12 mouse cellular contexts compared by ENCODE assay signal in the genomic region with DNA sequence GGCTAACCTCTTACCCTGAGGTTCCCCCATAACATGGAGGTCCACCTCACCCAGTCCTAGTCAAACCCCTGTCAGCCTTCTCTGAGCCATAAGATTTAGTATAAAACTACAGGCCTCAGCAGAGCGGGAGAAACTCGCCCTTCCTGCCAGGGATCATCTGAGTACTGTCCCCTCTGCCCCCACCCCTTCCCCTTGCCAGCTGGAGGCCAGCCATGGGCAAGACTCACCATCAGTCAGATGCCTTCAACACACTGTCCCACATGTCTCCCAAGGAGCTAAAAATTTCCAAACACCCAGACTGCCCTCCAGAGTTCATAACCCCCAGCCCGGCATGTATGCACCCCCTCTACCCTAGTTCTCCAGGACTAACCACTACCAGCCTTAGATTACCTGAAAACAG.
DNase-seq lines count a peak whose midpoint lies in the region; ATAC-seq and TF ChIP-seq lines count a peak whose summit lies in the region.
"Had no signal": no experiment of that assay in that cellular context is flagged by ENCODE, and none has a peak within 500 bp of the region (broad histone marks: within the 10 kb centered on the region; RNA-seq: fewer than 3 reads in every experiment).

No protein-coding gene starts in this region.

- no peaks in the 10 kb centered on the region for H3K27me3 ChIP-seq in kidney, embryonic 15.5 days
- H3K27me3 ChIP-seq in heart, postnatal 0 days (ENCODE audit: control insufficient read depth, insufficient read depth, low read length): no peaks in the 10 kb centered on the region
- H3K27me3 ChIP-seq in limb, embryonic 10.5 days (ENCODE audit: low read depth, poor library complexity, severe bottlenecking): no peaks in the 10 kb centered on the region
- H3K27me3 ChIP-seq in forebrain, embryonic 13.5 days: no peaks in the 10 kb centered on the region
- H3K27me3 ChIP-seq: embryonic facial prominence, embryonic 12.5 days; midbrain, embryonic 13.5 days had no signal

- TF ChIP-seq EP300 in heart, postnatal 0 days (IDR thresholded peaks at IDR 0.05; ENCODE audit: low read depth): peak; percentile 67

- no peaks in the 10 kb centered on the region for H3K9me3 ChIP-seq in kidney, embryonic 15.5 days (replicated peaks)
- H3K9me3 ChIP-seq in heart, postnatal 0 days (replicated peaks; ENCODE audit: control insufficient read depth, low read length): no peaks in the 10 kb centered on the region
- H3K9me3 ChIP-seq in limb, embryonic 10.5 days (replicated peaks): no peaks in the 10 kb centered on the region
- H3K9me3 ChIP-seq in forebrain, embryonic 13.5 days (replicated peaks): no peaks in the 10 kb centered on the region
- H3K9me3 ChIP-seq: embryonic facial prominence, embryonic 12.5 days; midbrain, embryonic 13.5 days had no signal

- no peak for TF ChIP-seq CTCF in heart, postnatal 0 days (IDR thresholded peaks at IDR 0.05; ENCODE audit: low read depth)

- H3K4me2 ChIP-seq in kidney, embryonic 15.5 days: no peak overlapping the region
- no peak overlapping the region for H3K4me2 ChIP-seq in heart, postnatal 0 days (ENCODE audit: low read depth, low read length)
- H3K4me2 ChIP-seq in forebrain, embryonic 13.5 days: no peak overlapping the region
- H3K4me2 ChIP-seq: embryonic facial prominence, embryonic 12.5 days; liver, embryonic 11.5 days; midbrain, embryonic 13.5 days had no signal

- no peaks in the 10 kb centered on the region; the same call in 1 of the 2 replicates for H3K36me3 ChIP-seq in kidney, embryonic 15.5 days
- H3K36me3 ChIP-seq in heart, postnatal 0 days (replicated peaks; ENCODE audit: control insufficient read depth, insufficient read depth, low read length): 0 out of 2 replicates have a peak, but pooled peaks cover 4% of the 10 kb centered on the region
- H3K36me3 ChIP-seq in limb, embryonic 10.5 days: peaks cover 22% of the 10 kb centered on the region
- no peaks in the 10 kb centered on the region for H3K36me3 ChIP-seq in forebrain, embryonic 13.5 days (ENCODE audit: poor library complexity, severe bottlenecking)
- H3K36me3 ChIP-seq: embryonic facial prominence, embryonic 12.5 days; midbrain, embryonic 13.5 days had no signal

- peaks cover 56% of the 10 kb centered on the region for H3K4me1 ChIP-seq in kidney, embryonic 15.5 days
- peaks cover 83% of the 10 kb centered on the region for H3K4me1 ChIP-seq in heart, postnatal 0 days (ENCODE audit: control insufficient read depth, insufficient read depth)
- peaks cover 65% of the 10 kb centered on the region for H3K4me1 ChIP-seq in limb, embryonic 10.5 days
- H3K4me1 ChIP-seq in forebrain, embryonic 13.5 days: peaks cover 5% of the 10 kb centered on the region; the same call in 1 of the 2 replicates

- no peak overlapping the region for H3K4me3 ChIP-seq in kidney, embryonic 15.5 days (replicated peaks)
- no peak overlapping the region for H3K4me3 ChIP-seq in heart, postnatal 0 days (ENCODE audit: low read depth, low read length)
- no peak overlapping the region for H3K4me3 ChIP-seq in limb, embryonic 10.5 days
- H3K4me3 ChIP-seq in forebrain, embryonic 13.5 days: no peak overlapping the region
- H3K4me3 ChIP-seq: embryonic facial prominence, embryonic 12.5 days; midbrain, embryonic 13.5 days had no signal

- H3K9ac ChIP-seq in kidney, embryonic 15.5 days: no peak overlapping the region
- H3K9ac ChIP-seq in heart, postnatal 0 days (replicated peaks; ENCODE audit: low read depth, low read length): no peak overlapping the region
- H3K9ac ChIP-seq in forebrain, embryonic 13.5 days: no peak overlapping the region
- H3K9ac ChIP-seq: embryonic facial prominence, embryonic 12.5 days; midbrain, embryonic 13.5 days had no signal

- DNase-seq in kidney, adult 11 months: peak; percentile 89
- DNase-seq in adrenal gland, postnatal 14 days: peak; percentile 87
- DNase-seq in heart, postnatal 0 days (ENCODE audit: low spot score): no peak
- peak; percentile 83 for DNase-seq in lung, postnatal 10 days
- no peak for DNase-seq in limb, embryonic 10.5 days (ENCODE audit: low spot score)
- no peak for DNase-seq in thymus, postnatal 4 days

- no peak overlapping the region for H3K27ac ChIP-seq in kidney, embryonic 15.5 days
- peak overlapping the region; percentile 78 for H3K27ac ChIP-seq in heart, postnatal 0 days (ENCODE audit: low read depth)
- no peak overlapping the region for H3K27ac ChIP-seq in limb, embryonic 10.5 days
- H3K27ac ChIP-seq in forebrain, embryonic 13.5 days: no peak overlapping the region
- H3K27ac ChIP-seq: embryonic facial prominence, embryonic 12.5 days; midbrain, embryonic 13.5 days had no signal

- WGBS in kidney, embryonic 15.5 days: 54% methylated on average over 3 of the region's 3 CpGs
- 15% methylated on average over 3 of the region's 3 CpGs for WGBS in heart, postnatal 0 days
- 73% methylated on average over 3 of the region's 3 CpGs for WGBS in limb, embryonic 10.5 days
- 88% methylated on average over 3 of the region's 3 CpGs for WGBS in forebrain, embryonic 13.5 days

- no peak for ATAC-seq in kidney, embryonic 15.5 days (replicated peaks; ENCODE audit: low FRiP score)
- no peak for ATAC-seq in heart, postnatal 0 days (ENCODE audit: insufficient read depth, low read depth)
- no peak for ATAC-seq in forebrain, embryonic 13.5 days
- ATAC-seq: hindbrain, embryonic 16.5 days; midbrain, embryonic 13.5 days had no signal

Comparison
In these comparisons a context has a peak if more than half of its experiments do, and no peak if none do; other contexts are left out.
1. DNase-seq: peak in kidney, adult 11 months (single experiment), adrenal gland, postnatal 14 days (single experiment) and lung, postnatal 10 days (single experiment); none in heart, postnatal 0 days (single experiment), limb, embryonic 10.5 days (single experiment) and thymus, postnatal 4 days (single experiment).